Mouse (Mus musculus): ENCODE results near the gene Ackr3.

DNA sequence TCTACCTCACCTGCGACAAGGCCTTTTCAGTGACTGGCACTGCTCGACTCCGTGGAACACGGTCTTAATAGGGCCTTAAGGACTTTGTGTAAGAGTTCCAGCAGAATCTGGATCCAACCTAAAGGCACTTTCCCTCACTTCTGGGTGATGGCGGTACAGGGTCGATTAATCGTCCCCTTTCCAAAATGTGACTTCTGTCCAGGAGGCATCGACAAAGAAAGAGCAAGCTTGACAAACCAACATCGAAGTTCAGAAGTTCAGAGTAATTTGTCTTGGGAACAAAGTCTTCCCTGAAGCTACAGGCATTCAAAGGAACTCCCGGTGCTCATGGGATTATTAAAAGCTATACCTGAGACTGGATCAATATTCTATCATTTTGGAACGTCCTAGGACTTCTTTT lies 439 bp upstream of the Ackr3 start:
- TF ChIP-seq CTCF (IDR thresholded peaks at IDR 0.05; ENCODE audit: extremely low read depth, insufficient read length, insufficient replicate concordance, low read depth, low read length), result no peak
- TF ChIP-seq POLR2A (IDR thresholded peaks at IDR 0.05; ENCODE audit: low read depth, low read length), result no peak
